Mouse (Mus musculus) testis, adult 2 months (tissue): ENCODE measurements around the gene Eid2b. TPM values are rescaled to one million over a fixed set of nuclear protein-coding genes. Genes with fewer than 3 reads are reported as not detected.

Experiments
- H3K27ac ChIP-seq: fragments of 200-500 bp; 2 replicates; pipeline ENCODE4 v1.5.1; 2012; ENCODE audit warnings: low read depth, low read length; ENCODE audit not compliant: control insufficient read depth, insufficient read depth
- H3K27me3 ChIP-seq: fragments of 200-500 bp; 2 replicates; pipeline ENCODE4 v1.6.1; 2012; ENCODE audit warnings: mild to moderate bottlenecking, low read length, moderate library complexity; ENCODE audit not compliant: control insufficient read depth, insufficient read depth
- H3K36me3 ChIP-seq: fragments of 200-500 bp; 2 replicates; pipeline ENCODE4 v1.6.1; 2012; ENCODE audit warnings: mild to moderate bottlenecking, low read length; ENCODE audit not compliant: control insufficient read depth, insufficient read depth
- H3K4me1 ChIP-seq: fragments of 200-500 bp; 2 replicates; pipeline ENCODE4 v1.6.1; 2012; ENCODE audit warnings: low read length; ENCODE audit not compliant: control insufficient read depth, insufficient read depth
- H3K4me3 ChIP-seq: fragments of 200-500 bp; 2 replicates; pipeline ENCODE4 v1.5.1; 2012; ENCODE audit warnings: low read depth, mild to moderate bottlenecking, low read length, moderate library complexity, mixed read lengths; ENCODE audit not compliant: control insufficient read depth
- CTCF ChIP-seq: fragments of 200-500 bp; IDR thresholded peaks from 2 replicates; pipeline ENCODE4 v1.5.1; 2012; ENCODE audit warnings: low read depth, mild to moderate bottlenecking, inconsistent platforms, low read length, moderate library complexity; ENCODE audit not compliant: control insufficient read depth, insufficient read depth, insufficient replicate concordance
- POLR2A ChIP-seq: fragments of 200-500 bp; IDR thresholded peaks from 2 replicates; pipeline ENCODE4 v1.6.1; 2012; ENCODE audit warnings: low read depth, mild to moderate bottlenecking, inconsistent platforms, low read length, moderate library complexity; ENCODE audit not compliant: control insufficient read depth
- polyA plus RNA-seq: library from polyadenylated mRNA; depleted of rRNA; stranded (reverse); fragments of >200 nt; gene quantifications from 2 replicates; pipeline ENCODE4 v1.2.3, GENCODE M21; 2012

Eid2b gene
- polyA plus RNA-seq, 1 experiment, result 13.9 TPM

- Histone ChIP-seq H3K36me3 (no peaks in the 10 kb centered on the region), H3K27ac (no peak within 1 kb of the TSS; the same call in 1 of the 2 replicates), H3K27me3 (no peaks in the 10 kb centered on the region), H3K4me3 (peak within 1 kb of the TSS; percentile 32), H3K4me1 (peaks cover 22% of the 10 kb centered on the region)
- TF ChIP-seq POLR2A, result no peak
- TF ChIP-seq CTCF, result peak; percentile 22; the same call in 1 of the 2 replicates
Measured at GRCm38 (mm10) chr7:28301616-28302433, 24.3 kb downstream of the Eid2b start, which contains the start of gene Dll3. Gene Dll3, minus strand, starts transcription at chr7:28302238.

- Histone ChIP-seq H3K4me1 (peaks cover 4% of the 10 kb centered on the region), H3K36me3 (no peaks in the 10 kb centered on the region), H3K27ac (no peak overlapping the region), H3K27me3 (no peaks in the 10 kb centered on the region), H3K4me3 (no peak overlapping the region)
- no peak for TF ChIP-seq CTCF
- TF ChIP-seq POLR2A, result no peak
Measured at GRCm38 (mm10) chr7:28305641-28306040, 28.1 kb downstream of the Eid2b start.

- H3K36me3 ChIP-seq, result no peaks in the 10 kb centered on the region
Measured at GRCm38 (mm10) chr7:28306216-28306615, 28.7 kb downstream of the Eid2b start.

GRCm38 (mm10) chr7:28309737-28310136 is 32.2 kb downstream of the Eid2b start:
- Histone ChIP-seq H3K27ac (no peak overlapping the region), H3K4me1 (peaks cover 9% of the 10 kb centered on the region), H3K36me3 (no peaks in the 10 kb centered on the region), H3K4me3 (no peak overlapping the region), H3K27me3 (no peaks in the 10 kb centered on the region)
- TF ChIP-seq CTCF, result no peak
- TF ChIP-seq POLR2A, result no peak

More at GRCm38 (mm10) chr7:28306216-28306615, 28.7 kb downstream of the Eid2b start:
- TF ChIP-seq CTCF, result no peak
- TF ChIP-seq POLR2A, result no peak
- Histone ChIP-seq H3K4me3 (no peak overlapping the region), H3K4me1 (peaks cover 8% of the 10 kb centered on the region), H3K27me3 (no peaks in the 10 kb centered on the region), H3K27ac (no peak overlapping the region)

GRCm38 (mm10) chr7:28311151-28311925 is 33.8 kb downstream of the Eid2b start:
- H3K4me1 ChIP-seq, result peaks cover 9% of the 10 kb centered on the region
- H3K36me3 ChIP-seq, result no peaks in the 10 kb centered on the region; the same call in 1 of the 2 replicates
- no peaks in the 10 kb centered on the region for H3K27me3 ChIP-seq
- no peak for TF ChIP-seq POLR2A
- no peak for TF ChIP-seq CTCF
- H3K4me3 ChIP-seq, result peak overlapping the region; percentile 95
- H3K27ac ChIP-seq, result peak overlapping the region; percentile 66

GRCm38 (mm10) chr7:28311926-28312543 is 34.5 kb downstream of the Eid2b start, which contains the start of gene Timm50:
Gene Timm50, minus strand, starts transcription at chr7:28312072.
- Histone ChIP-seq H3K27me3 (no peaks in the 10 kb centered on the region), H3K4me3 (peak within 1 kb of the TSS; percentile 95), H3K4me1 (peaks cover 9% of the 10 kb centered on the region), H3K36me3 (no peaks in the 10 kb centered on the region; the same call in 1 of the 2 replicates), H3K27ac (peak within 1 kb of the TSS; percentile 66)
- peak; percentile 58 for TF ChIP-seq POLR2A
- TF ChIP-seq CTCF, result 0 out of 2 replicates have a peak, but pooled peaks have one; percentile 15
